Mouse (Mus musculus): Measurements from ENCODE around the gene Lurap1l.
A peak's percentile ranks its signal among the peaks of the same experiment; 100 is the strongest.

The Lurap1l gene

GRCm38 (mm10) chr4:80917812-80918211 lies 7.4 kb downstream of the Lurap1l start:
- no peak for DNase-seq (ENCODE audit: low spot score)

GRCm38 (mm10) chr4:80918526-80919129 lies 8.2 kb downstream of the Lurap1l start:
- no peak for DNase-seq (ENCODE audit: low spot score)

- DNase-seq (ENCODE audit: low spot score) = no peak
Measured at GRCm38 (mm10) chr4:80919217-80919867, 8.9 kb downstream of the Lurap1l start.

- no peak for DNase-seq (ENCODE audit: low spot score)
Measured at GRCm38 (mm10) chr4:80921646-80922489, 11.4 kb downstream of the Lurap1l start.

- no peak for DNase-seq (ENCODE audit: low spot score)
Measured at GRCm38 (mm10) chr4:80922654-80923053, 12.2 kb downstream of the Lurap1l start.

GRCm38 (mm10) chr4:80924815-80925214 lies 14.4 kb downstream of the Lurap1l start:
- DNase-seq (ENCODE audit: low spot score) = no peak

- no peak for DNase-seq (ENCODE audit: low spot score)
Measured at GRCm38 (mm10) chr4:80925752-80926519, 15.5 kb downstream of the Lurap1l start.

GRCm38 (mm10) chr4:80934749-80935148 lies 24.3 kb downstream of the Lurap1l start:
- no peak for DNase-seq (ENCODE audit: low spot score)

- no peak for DNase-seq (ENCODE audit: low spot score)
Measured at GRCm38 (mm10) chr4:80939115-80939514, 28.7 kb downstream of the Lurap1l start.

- no peak for DNase-seq (ENCODE audit: low spot score)
Measured at GRCm38 (mm10) chr4:80940946-80941345, 30.5 kb downstream of the Lurap1l start.

GRCm38 (mm10) chr4:80941978-80942377 lies 31.5 kb downstream of the Lurap1l start:
- no peak for DNase-seq (ENCODE audit: low spot score)

- DNase-seq (ENCODE audit: low spot score) = no peak
Measured at GRCm38 (mm10) chr4:80944605-80945004, 34.2 kb downstream of the Lurap1l start.

GRCm38 (mm10) chr4:80949110-80949509 lies 38.7 kb downstream of the Lurap1l start:
- DNase-seq (ENCODE audit: low spot score) = no peak

GRCm38 (mm10) chr4:80949720-80950119 lies 39.3 kb downstream of the Lurap1l start:
- no peak for DNase-seq (ENCODE audit: low spot score)

- no peak for DNase-seq (ENCODE audit: low spot score)
Measured at GRCm38 (mm10) chr4:80950280-80950781, 39.9 kb downstream of the Lurap1l start.

- DNase-seq (ENCODE audit: low spot score) = peak; percentile 6
Measured at GRCm38 (mm10) chr4:80952653-80953052, 42.2 kb downstream of the Lurap1l start.

GRCm38 (mm10) chr4:80955942-80956341 lies 45.5 kb downstream of the Lurap1l start:
- DNase-seq (ENCODE audit: low spot score) = no peak

- DNase-seq (ENCODE audit: low spot score) = no peak
Measured at GRCm38 (mm10) chr4:80967526-80967925, 57.1 kb downstream of the Lurap1l start.

GRCm38 (mm10) chr4:80971846-80972245 lies 61.4 kb downstream of the Lurap1l start:
- DNase-seq (ENCODE audit: low spot score) = no peak

- DNase-seq (ENCODE audit: low spot score) = no peak
Measured at GRCm38 (mm10) chr4:80973896-80974295, 63.5 kb downstream of the Lurap1l start.

GRCm38 (mm10) chr4:80990819-80991218 lies 80.4 kb downstream of the Lurap1l start:
- DNase-seq (ENCODE audit: low spot score) = no peak

- no peak for DNase-seq (ENCODE audit: low spot score)
Measured at GRCm38 (mm10) chr4:81003528-81003927, 93.1 kb downstream of the Lurap1l start.
